12 mouse cellular contexts compared by ENCODE assay signal in genomic region chr5:51941255-51941924, GRCm38 (mm10).
A peak's percentile ranks its signal among the peaks of the same experiment; 100 is the strongest.
DNase-seq lines count a peak whose midpoint lies in the region; ATAC-seq lines count a peak whose summit lies in the region.
"Had no signal": no experiment of that assay in that cellular context is flagged by ENCODE, and none has a peak within 500 bp of the region (broad histone marks: within the 10 kb centered on the region; RNA-seq: fewer than 3 reads in every experiment).

No protein-coding gene starts in this region.

- no peaks in the 10 kb centered on the region for H3K27me3 ChIP-seq in heart, embryonic 13.5 days (replicated peaks)

- WGBS in heart, embryonic 13.5 days = 22% methylated on average over 8 of the region's 8 CpGs

- no peak overlapping the region for H3K27ac ChIP-seq in heart, embryonic 13.5 days (replicated peaks)
- H3K27ac ChIP-seq: gastrocnemius, adult 2 months had no signal

- no peak overlapping the region for H3K9ac ChIP-seq in heart, embryonic 13.5 days

- peaks cover 10% of the 10 kb centered on the region for H3K4me1 ChIP-seq in heart, embryonic 13.5 days

- H3K9me3 ChIP-seq in heart, embryonic 13.5 days = no peaks in the 10 kb centered on the region

- H3K36me3 ChIP-seq in heart, embryonic 13.5 days = no peaks in the 10 kb centered on the region

- H3K4me2 ChIP-seq in heart, embryonic 13.5 days = peak overlapping the region; percentile 39

- H3K4me3 ChIP-seq in heart, embryonic 13.5 days = no peak overlapping the region
- H3K4me3 ChIP-seq: gastrocnemius, adult 2 months had no signal

- intact Hi-C loops in heart, postnatal 25 days (cut with DNase I) = no loop called here
- intact Hi-C loops in gastrocnemius, postnatal 36 days (cut with DNase I) = no loop called here

- DNase-seq in heart, postnatal 25 days (ENCODE audit: low spot score) = no peak
- peak; percentile 2 for DNase-seq in NIH3T3 (ENCODE audit: low read depth)
- DNase-seq in lung, postnatal 14 days = peak; percentile 3
- DNase-seq in cerebellum, adult 11-12 months = no peak
- DNase-seq in gastrocnemius, postnatal 36 days = no peak
- no peak for DNase-seq in urinary bladder, adult 2 months (ENCODE audit: low spot score)
- DNase-seq: B cell, adult 2 months; cerebellum, adult 8-10 months; gastrocnemius, adult 2 months; kidney, adult 8-10 months had no signal

- peak; percentile 51; the same call in 1 of the 2 replicates for ATAC-seq in heart, embryonic 13.5 days (ENCODE audit: extremely low read depth, insufficient number of reproducible peaks, low FRiP score, low TSS enrichment)
- peak; percentile 97 for ATAC-seq in granulocyte monocyte progenitor cell, adult 5-6 weeks (replicated peaks; ENCODE audit: poor library complexity, severe bottlenecking)

Comparison
In these comparisons a context has a peak if more than half of its experiments do, and no peak if none do; other contexts are left out.
1. DNase-seq: peak in NIH3T3 (single experiment) and lung, postnatal 14 days (single experiment); none in heart, postnatal 25 days (single experiment), cerebellum, adult 11-12 months (single experiment), gastrocnemius, postnatal 36 days (0 of 2) and urinary bladder, adult 2 months (single experiment).